Mouse (Mus musculus) stomach, embryonic 14.5 days (tissue): Measurements from ENCODE around the gene Camsap2. TPM values are rescaled to one million over a fixed set of nuclear protein-coding genes. Genes with fewer than 3 reads are reported as not detected.

Experiments used
- ATAC-seq: fragments of 200-750 bp; cut with Nextera tagmentation; 2 replicates; pipeline ENCODE4 v1.8.0; 2017; ENCODE audit warnings: low read depth, moderate TSS enrichment; ENCODE audit not compliant: insufficient number of reproducible peaks, insufficient read depth, low FRiP score
- H3K27ac ChIP-seq: fragments of 300-500 bp; sonication (generic); 2 replicates; pipeline ENCODE4 v1.5.1; 2014; ENCODE audit warnings: mild to moderate bottlenecking, low read length, moderate library complexity, mixed read lengths
- H3K27me3 ChIP-seq: fragments of 300-500 bp; sonication (generic); 2 replicates; pipeline ENCODE4 v1.6.1; 2014; ENCODE audit warnings: low read length, control low read depth, mixed read lengths; ENCODE audit not compliant: control insufficient read depth, insufficient read depth
- H3K36me3 ChIP-seq: fragments of 300-500 bp; sonication (generic); 2 replicates; pipeline ENCODE4 v1.6.1; 2014; ENCODE audit warnings: mild to moderate bottlenecking, control low read depth, low read length, moderate library complexity, mixed read lengths; ENCODE audit not compliant: control insufficient read depth, insufficient read depth
- H3K4me1 ChIP-seq: fragments of 300-500 bp; sonication (generic); 2 replicates; pipeline ENCODE4 v1.6.1; 2014; ENCODE audit warnings: low read length, control low read depth, mixed read lengths; ENCODE audit not compliant: control insufficient read depth, insufficient read depth
- H3K4me2 ChIP-seq: fragments of 300-500 bp; sonication (generic); replicated peaks from 2 replicates; pipeline ENCODE4 v1.6.1; 2014; ENCODE audit warnings: low read depth, low read length, control low read depth
- H3K4me3 ChIP-seq: fragments of 300-500 bp; sonication (generic); 2 replicates; pipeline ENCODE4 v1.5.1; 2014; ENCODE audit warnings: low read depth, low read length, control low read depth
- H3K9ac ChIP-seq: fragments of 300-500 bp; sonication (generic); replicated peaks from 2 replicates; pipeline ENCODE4 v1.6.1; 2014; ENCODE audit warnings: low read depth, mild to moderate bottlenecking, control low read depth, low read length, moderate library complexity, mixed read lengths
- H3K9me3 ChIP-seq: fragments of 300-500 bp; sonication (generic); 2 replicates; pipeline ENCODE4 v1.6.1; 2016; ENCODE audit warnings: low read depth, low read length, control low read depth; ENCODE audit not compliant: control insufficient read depth
- WGBS: fragments of 180-500 bp; shearing (Covaris S2); extraction: QIAGEN DNeasy Blood & Tissue Kit; methylation state at CpG from one replicate; pipeline ENCODE4 v1.1.7; 2014; 5-methylcytosine and 5-hydroxymethylcytosine counted together
- polyA plus RNA-seq: library from polyadenylated mRNA; unstranded; fragments of >200 nt; fragmentation: Nextera tagmentation; extraction: Ambion mirVana; gene quantifications from 2 replicates; pipeline ENCODE4 v1.2.1, GENCODE M21; 2014

Gene Camsap2
- polyA plus RNA-seq, 1 experiment from 2014 or later: 17.4 TPM

DNA sequence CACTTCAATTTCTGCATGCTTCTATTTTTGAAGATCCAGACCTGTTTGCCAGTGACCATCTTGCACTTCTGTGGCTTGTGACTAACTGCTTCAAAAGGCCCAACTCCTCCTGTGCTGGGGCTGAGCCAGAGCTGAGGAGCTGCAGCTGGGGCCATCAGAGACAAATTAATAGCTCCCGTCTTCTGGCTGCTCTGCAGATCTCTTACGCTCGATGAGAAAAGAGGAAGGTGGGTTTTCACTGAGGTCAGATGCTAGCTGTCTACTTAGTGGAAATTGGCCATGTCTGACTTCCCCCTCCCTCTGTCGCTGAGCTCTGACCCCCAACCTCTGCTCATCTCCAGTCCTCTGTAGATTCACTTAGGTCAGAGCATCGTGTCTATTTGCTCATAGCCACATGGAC, 96.2 kb downstream of the Camsap2 start:
- Histone ChIP-seq H3K27me3 (no peaks in the 10 kb centered on the region), H3K36me3 (no peaks in the 10 kb centered on the region), H3K4me3 (no peak overlapping the region), H3K4me2 (no peak overlapping the region), H3K4me1 (no peaks in the 10 kb centered on the region), H3K27ac (no peak overlapping the region), H3K9me3 (no peaks in the 10 kb centered on the region), H3K9ac (no peak overlapping the region)
- ATAC-seq: no peak
- 32% methylated on average over 5 of the region's 5 CpGs for WGBS

DNA sequence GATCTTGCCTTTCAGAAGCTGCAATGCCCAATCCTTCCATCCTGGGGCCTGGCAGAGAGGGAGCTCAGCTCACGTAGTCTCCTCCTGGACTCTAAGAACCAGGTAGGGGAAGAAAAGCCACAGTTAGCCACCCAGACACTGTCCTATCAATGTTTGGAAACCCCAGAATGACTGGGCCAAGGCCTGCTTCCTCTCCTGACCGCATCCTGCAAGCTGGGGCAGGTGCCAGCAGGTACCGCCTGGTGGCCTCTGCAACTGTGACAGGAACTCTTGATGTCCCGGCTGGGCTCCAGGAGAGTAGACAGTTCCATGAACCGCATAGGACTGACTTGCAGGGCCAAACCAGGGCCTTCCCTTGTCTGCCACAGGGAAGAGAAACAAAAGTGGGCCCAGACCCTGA, 98.5 kb downstream of the Camsap2 start:
- H3K27me3 ChIP-seq: no peaks in the 10 kb centered on the region
- H3K9me3 ChIP-seq: no peaks in the 10 kb centered on the region
- no peaks in the 10 kb centered on the region for H3K4me1 ChIP-seq
- no peak for ATAC-seq
- no peak overlapping the region for H3K9ac ChIP-seq
- no peaks in the 10 kb centered on the region for H3K36me3 ChIP-seq
- no peak overlapping the region for H3K4me2 ChIP-seq
- H3K27ac ChIP-seq: no peak overlapping the region
- H3K4me3 ChIP-seq: no peak overlapping the region
- 85% methylated on average over 5 of the region's 5 CpGs for WGBS

DNA sequence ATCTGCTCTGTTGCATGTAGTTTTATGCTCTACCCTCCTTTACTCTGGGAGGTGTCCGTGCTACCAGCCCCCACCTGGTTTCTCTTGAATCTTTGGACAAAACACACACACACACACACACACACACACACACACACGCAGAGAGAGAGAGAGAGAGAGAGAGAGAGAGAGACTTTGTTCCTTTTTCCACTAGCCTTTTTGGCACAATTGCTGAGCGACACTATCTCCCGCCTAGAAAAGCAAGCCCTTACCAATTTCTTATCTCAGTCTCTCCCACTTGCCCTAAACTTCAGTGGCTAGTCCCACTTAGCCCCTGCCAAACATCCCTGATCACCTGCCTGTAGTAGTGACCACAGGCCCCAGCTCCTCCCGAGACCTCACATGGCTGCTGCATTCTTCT, 101.4 kb downstream of the Camsap2 start:
- no peak for ATAC-seq
- WGBS: 77% methylated on average over 5 of the region's 5 CpGs
- no peak overlapping the region for H3K9ac ChIP-seq
- H3K9me3 ChIP-seq: no peaks in the 10 kb centered on the region
- no peaks in the 10 kb centered on the region for H3K27me3 ChIP-seq
- H3K4me1 ChIP-seq: no peaks in the 10 kb centered on the region
- no peaks in the 10 kb centered on the region for H3K36me3 ChIP-seq
- no peak overlapping the region for H3K4me2 ChIP-seq
- no peak overlapping the region for H3K27ac ChIP-seq
- H3K4me3 ChIP-seq: no peak overlapping the region

DNA sequence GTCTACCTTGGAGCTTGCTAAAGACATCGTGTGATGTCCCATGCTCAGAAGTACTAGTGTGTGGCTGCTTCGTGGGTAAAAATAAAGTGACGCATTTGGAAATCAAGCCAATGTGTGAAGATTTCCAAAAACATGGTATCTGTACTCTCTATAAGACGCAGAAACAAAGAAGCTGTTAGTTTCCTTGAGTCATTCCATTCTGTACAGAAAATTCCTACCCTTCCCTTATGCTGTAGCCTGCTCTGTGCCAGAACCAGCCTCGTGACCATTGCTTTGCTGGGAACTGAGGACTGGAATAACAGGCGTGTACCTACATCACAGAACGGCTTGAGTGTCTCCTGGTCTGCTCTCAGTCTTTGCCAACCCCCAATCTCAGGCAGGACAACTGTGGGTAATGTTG, 104.1 kb downstream of the Camsap2 start:
- no peak overlapping the region for H3K27ac ChIP-seq
- H3K4me2 ChIP-seq: no peak overlapping the region
- H3K27me3 ChIP-seq: no peaks in the 10 kb centered on the region
- WGBS: 84% methylated on average over 7 of the region's 7 CpGs
- H3K9ac ChIP-seq: no peak overlapping the region
- no peak overlapping the region for H3K4me3 ChIP-seq
- ATAC-seq: no peak
- H3K36me3 ChIP-seq: no peaks in the 10 kb centered on the region
- H3K4me1 ChIP-seq: no peaks in the 10 kb centered on the region
- no peaks in the 10 kb centered on the region for H3K9me3 ChIP-seq

DNA sequence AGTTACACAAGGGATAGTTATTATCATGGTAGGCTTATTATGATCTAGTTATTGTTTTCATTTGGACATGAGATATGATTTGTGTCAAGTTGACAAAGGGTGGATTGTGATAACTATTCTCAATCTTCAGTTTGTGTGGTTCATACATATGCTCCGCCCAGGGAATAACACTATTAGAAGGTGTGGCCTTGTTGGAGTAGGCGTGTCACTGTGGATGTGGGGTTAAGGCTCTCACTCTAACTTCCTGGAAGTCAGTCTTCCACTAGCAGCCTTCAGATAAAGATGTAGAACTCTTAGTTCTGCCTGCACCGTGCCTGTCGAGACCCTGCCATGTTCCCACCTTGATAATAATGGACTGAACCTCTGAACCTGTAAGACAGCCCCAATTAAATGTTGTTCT, 107.4 kb downstream of the Camsap2 start:
- H3K4me1 ChIP-seq: no peaks in the 10 kb centered on the region
- WGBS: 80% methylated on average over 4 of the region's 4 CpGs
- no peaks in the 10 kb centered on the region for H3K27me3 ChIP-seq
- no peak overlapping the region for H3K4me3 ChIP-seq
- H3K9ac ChIP-seq: no peak overlapping the region
- no peak overlapping the region for H3K4me2 ChIP-seq
- no peaks in the 10 kb centered on the region for H3K36me3 ChIP-seq
- ATAC-seq: no peak
- H3K27ac ChIP-seq: no peak overlapping the region
- H3K9me3 ChIP-seq: no peaks in the 10 kb centered on the region

DNA sequence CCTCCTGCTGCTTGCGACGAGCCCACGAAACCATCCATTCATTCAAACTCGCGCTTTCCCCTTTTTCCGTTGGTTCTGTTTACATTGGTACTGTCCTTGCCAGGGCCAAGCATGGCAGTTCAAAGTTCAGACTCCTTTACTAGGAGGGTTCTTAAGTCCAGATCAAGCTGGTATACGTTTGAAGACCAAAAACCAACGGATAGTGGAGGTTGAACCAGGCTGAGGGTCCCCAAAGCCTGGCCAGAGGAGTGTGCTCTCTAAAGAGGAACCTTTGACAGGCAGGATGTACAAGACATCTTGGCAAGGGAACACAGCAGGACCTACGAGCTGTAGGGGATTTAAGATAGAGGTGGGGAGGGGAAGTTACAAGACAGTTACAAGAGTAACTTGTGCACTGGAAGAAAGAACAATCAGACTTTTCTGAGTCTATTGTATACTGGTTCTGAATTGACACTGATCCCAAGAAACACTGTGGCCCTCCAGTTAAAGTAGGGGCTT, 111.3 kb downstream of the Camsap2 start:
- Histone ChIP-seq H3K27me3 (no peaks in the 10 kb centered on the region), H3K9me3 (no peaks in the 10 kb centered on the region), H3K4me1 (0 out of 2 replicates have a peak, but pooled peaks cover 22% of the 10 kb centered on the region), H3K9ac (no peak overlapping the region; the same call in 1 of the 2 replicates), H3K27ac (no peak overlapping the region), H3K36me3 (no peaks in the 10 kb centered on the region), H3K4me2 (peak overlapping the region; percentile 56), H3K4me3 (peak overlapping the region; percentile 61)
- no peak for ATAC-seq
- WGBS: 4% methylated on average over 9 of the region's 9 CpGs

DNA sequence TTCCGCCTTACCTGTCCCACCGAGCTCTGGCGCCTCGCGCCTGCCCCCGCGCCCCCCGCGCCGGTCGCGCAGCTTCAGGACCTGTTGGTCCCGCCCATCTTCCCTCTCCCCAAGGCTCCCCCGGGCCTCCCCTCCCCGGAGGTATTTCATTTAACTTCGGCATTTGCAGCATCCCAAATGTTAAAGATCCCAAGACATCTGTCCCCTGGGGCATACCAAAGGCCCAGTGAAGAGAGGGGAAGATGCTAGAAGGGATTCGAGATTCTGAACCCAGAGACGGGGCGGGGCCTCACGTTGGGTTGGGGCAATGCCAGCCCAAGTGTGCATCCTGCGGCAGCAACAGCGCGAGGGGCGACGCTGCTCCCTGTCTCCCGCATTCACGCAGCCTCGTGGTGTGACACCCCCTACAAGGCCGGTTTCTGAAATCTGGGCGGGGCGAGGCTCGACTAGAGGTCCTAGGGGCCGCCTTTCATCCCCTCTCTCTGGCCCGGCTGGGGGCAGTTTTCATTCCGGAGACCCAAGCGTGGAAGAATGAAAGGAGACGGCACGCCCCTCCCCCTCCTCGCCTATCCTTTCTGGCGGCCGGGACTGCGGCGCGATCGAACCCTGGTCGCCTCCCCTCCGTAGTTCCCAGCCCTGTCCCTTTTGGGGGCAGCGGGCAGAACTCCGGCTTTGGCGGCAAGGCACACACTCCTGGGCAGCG, 111.9 kb downstream of the Camsap2 start, which contains the start of gene Inava:
Inava (minus strand) TSS at position 373 of the 703 bp plus-strand sequence.
- Histone ChIP-seq H3K27me3 (no peaks in the 10 kb centered on the region), H3K9me3 (no peaks in the 10 kb centered on the region), H3K4me1 (peaks cover 22% of the 10 kb centered on the region; the same call in 1 of the 2 replicates), H3K27ac (peak within 1 kb of the TSS; percentile 77), H3K9ac (peak within 1 kb of the TSS; percentile 58), H3K4me3 (peak within 1 kb of the TSS; percentile 61), H3K4me2 (peak within 1 kb of the TSS; percentile 56), H3K36me3 (no peaks in the 10 kb centered on the region)
- peak; percentile 59 for ATAC-seq
- 2% methylated on average over 50 of the region's 51 CpGs for WGBS

DNA sequence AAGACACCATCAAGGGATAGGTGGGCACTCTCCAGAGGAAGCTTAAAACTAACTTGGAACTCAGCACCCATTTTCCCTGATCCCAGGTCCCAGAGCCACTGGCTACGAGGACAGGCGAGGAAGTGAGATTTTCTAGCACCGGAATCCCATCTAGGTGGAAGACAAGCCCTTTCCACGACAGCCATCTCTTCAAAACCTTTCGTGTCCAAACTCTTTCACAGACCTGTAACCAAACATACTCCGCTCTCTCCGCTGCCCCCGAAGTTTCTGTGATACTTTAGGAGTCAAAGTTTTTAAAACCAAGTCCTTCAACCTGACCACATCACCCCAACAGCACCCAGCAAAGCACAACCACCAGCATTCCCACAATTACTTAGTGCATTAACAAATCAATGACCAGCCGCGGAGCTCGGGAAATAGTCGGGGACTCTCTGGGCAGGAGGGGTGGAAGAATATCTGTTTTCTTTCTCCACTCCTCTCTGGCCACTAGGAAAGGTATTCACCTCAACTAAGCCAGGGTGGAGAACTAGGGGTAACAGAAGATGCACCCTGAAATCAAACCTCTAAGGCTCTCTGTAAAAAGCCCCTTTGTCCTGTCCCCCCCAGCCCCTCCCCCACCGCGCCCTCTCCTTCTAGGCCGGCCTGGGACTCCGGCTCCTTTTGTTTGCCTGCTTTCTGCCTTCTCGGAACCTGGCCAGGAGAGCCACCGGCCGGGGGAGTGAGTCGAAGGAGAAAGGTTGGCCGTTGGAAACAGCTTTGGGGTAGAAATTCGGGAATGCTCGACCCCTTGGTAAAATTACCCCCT, 112.7 kb downstream of the Camsap2 start:
- Histone ChIP-seq H3K4me2 (peak overlapping the region; percentile 56), H3K27me3 (no peaks in the 10 kb centered on the region), H3K9me3 (no peaks in the 10 kb centered on the region), H3K4me3 (peak overlapping the region; percentile 61), H3K27ac (peak overlapping the region; percentile 77), H3K9ac (peak overlapping the region; percentile 58), H3K36me3 (no peaks in the 10 kb centered on the region), H3K4me1 (peaks cover 31% of the 10 kb centered on the region)
- no peak for ATAC-seq
- 3% methylated on average over 23 of the region's 23 CpGs for WGBS
